In the genomic region with DNA sequence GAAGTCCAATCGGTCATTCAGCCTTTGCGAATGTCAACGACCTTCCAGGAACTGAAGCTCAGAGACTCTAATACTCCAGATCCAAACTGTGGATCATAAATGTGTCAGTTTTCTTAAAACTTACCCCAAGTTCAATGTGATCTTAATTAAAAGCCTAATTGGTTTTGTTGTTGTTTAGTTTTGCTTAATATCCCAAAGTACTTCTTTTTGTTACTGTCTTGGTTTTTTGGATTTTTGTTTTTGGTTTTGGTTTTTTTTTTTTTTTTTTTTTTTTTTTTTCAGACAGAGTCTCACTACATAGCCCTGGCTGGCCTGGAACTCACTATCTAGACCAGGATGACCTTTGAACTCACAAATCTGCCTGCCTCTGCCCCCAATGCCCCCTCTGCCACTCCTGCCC, we compare ENCODE assay signal across 35 mouse cellular contexts.
"Had no signal": no experiment of that assay in that cellular context is flagged by ENCODE, and none has a peak within 500 bp of the region (broad histone marks: within the 10 kb centered on the region; RNA-seq: fewer than 3 reads in every experiment).

No protein-coding gene starts in this region.

- H3K4me2 ChIP-seq: heart, embryonic 11.5 days; heart, embryonic 12.5 days; heart, embryonic 13.5 days; heart, embryonic 15.5 days; hindbrain, embryonic 12.5 days; hindbrain, embryonic 13.5 days; hindbrain, embryonic 14.5 days; hindbrain, embryonic 15.5 days; intestine, embryonic 15.5 days; kidney, embryonic 15.5 days had no signal

- ATAC-seq: hindbrain, embryonic 16.5 days; hindbrain, postnatal 0 days; inflammation-experienced regulatory T-cells, adult 6 months; intestine, embryonic 15.5 days; intestine, embryonic 16.5 days; intestine, postnatal 0 days had no signal

- H3K4me3 ChIP-seq: heart, embryonic 10.5 days; heart, embryonic 12.5 days; heart, embryonic 13.5 days; heart, embryonic 15.5 days; hindbrain, embryonic 10.5 days; hindbrain, embryonic 12.5 days; hindbrain, embryonic 13.5 days; hindbrain, embryonic 15.5 days; intestine, embryonic 15.5 days; kidney, embryonic 15.5 days; layer of hippocampus, adult 2 months; left cerebral cortex, adult 2 months had no signal

- H3K27ac ChIP-seq: heart, embryonic 10.5 days; heart, embryonic 13.5 days; heart, embryonic 15.5 days; hindbrain, embryonic 10.5 days; hindbrain, embryonic 12.5 days; hindbrain, embryonic 13.5 days; hindbrain, embryonic 14.5 days; hindbrain, embryonic 15.5 days; hindbrain, postnatal 0 days; intestine, embryonic 15.5 days; kidney, embryonic 15.5 days; kidney, postnatal 0 days; layer of hippocampus, adult 2 months; left cerebral cortex, adult 2 months had no signal

- H3K36me3 ChIP-seq: heart, embryonic 10.5 days; heart, embryonic 12.5 days; heart, embryonic 13.5 days; heart, embryonic 15.5 days; hindbrain, embryonic 10.5 days; hindbrain, embryonic 12.5 days; hindbrain, embryonic 13.5 days; hindbrain, embryonic 15.5 days; intestine, embryonic 15.5 days; kidney, embryonic 15.5 days had no signal

- H3K9ac ChIP-seq: heart, embryonic 12.5 days; heart, embryonic 13.5 days; heart, embryonic 15.5 days; hindbrain, embryonic 12.5 days; hindbrain, embryonic 13.5 days; hindbrain, embryonic 14.5 days; hindbrain, embryonic 15.5 days; intestine, embryonic 15.5 days; kidney, embryonic 15.5 days had no signal

- H3K9me3 ChIP-seq: heart, embryonic 10.5 days; heart, embryonic 12.5 days; heart, embryonic 13.5 days; heart, embryonic 15.5 days; hindbrain, embryonic 10.5 days; hindbrain, embryonic 12.5 days; hindbrain, embryonic 13.5 days; hindbrain, embryonic 15.5 days; intestine, embryonic 15.5 days; kidney, embryonic 15.5 days had no signal

- DNase-seq: heart, postnatal 10 days; heart, postnatal 14 days; heart, postnatal 36 days; heart, postnatal 4 days; kidney, adult 11 months; kidney, adult 18-20 months; kidney, adult 2 months; kidney, adult 9 months; kidney, postnatal 10 days; kidney, postnatal 14 days; kidney, postnatal 25 days; kidney, postnatal 36 days; kidney, postnatal 4 days; layer of hippocampus, adult 9-11 months; layer of hippocampus, postnatal 36 days had no signal

- H3K27me3 ChIP-seq: heart, embryonic 12.5 days; heart, embryonic 13.5 days; heart, embryonic 15.5 days; hindbrain, embryonic 12.5 days; hindbrain, embryonic 13.5 days; hindbrain, embryonic 15.5 days; intestine, embryonic 15.5 days; kidney, embryonic 15.5 days had no signal
